Mouse (Mus musculus) embryonic facial prominence, embryonic 13.5 days (tissue): ENCODE measurements at regions not wholly inside any gene's neighbourhood (a gene's known extent, or its start where the extent isn't known, plus 50 kb on each side); places are given as distances from the start of the nearest gene placed in this dataset.

Experiments
- ATAC-seq: fragments of 200-750 bp; cut with Nextera tagmentation; 2 replicates; pipeline ENCODE4 v1.8.0; 2017; ENCODE audit warnings: low read depth; ENCODE audit not compliant: insufficient number of reproducible peaks, insufficient read depth, low FRiP score, low TSS enrichment
- H3K27ac ChIP-seq: fragments of 300-500 bp; sonication (generic); 2 replicates; pipeline ENCODE4 v1.5.1; 2015; ENCODE audit warnings: moderate library complexity, mild to moderate bottlenecking, inconsistent platforms
- H3K27me3 ChIP-seq: fragments of 300-500 bp; sonication (generic); 2 replicates; pipeline ENCODE4 v1.6.1; 2015; ENCODE audit warnings: mild to moderate bottlenecking, inconsistent platforms
- H3K36me3 ChIP-seq: fragments of 300-500 bp; sonication (generic); 2 replicates; pipeline ENCODE4 v1.6.1; 2015; ENCODE audit warnings: mild to moderate bottlenecking, inconsistent platforms
- H3K4me1 ChIP-seq: fragments of 300-500 bp; sonication (generic); 2 replicates; pipeline ENCODE4 v1.6.1; 2015; ENCODE audit warnings: inconsistent platforms
- H3K4me2 ChIP-seq: fragments of 300-500 bp; sonication (generic); 2 replicates; pipeline ENCODE4 v1.6.1; 2015; ENCODE audit warnings: moderate library complexity, mild to moderate bottlenecking, inconsistent platforms
- H3K4me3 ChIP-seq: fragments of 300-500 bp; sonication (generic); 2 replicates; pipeline ENCODE4 v1.5.1; 2015; ENCODE audit warnings: mild to moderate bottlenecking, inconsistent platforms
- H3K9ac ChIP-seq: fragments of 300-500 bp; sonication (generic); 2 replicates; pipeline ENCODE4 v1.6.1; 2015; ENCODE audit warnings: mild to moderate bottlenecking, inconsistent platforms
- H3K9me3 ChIP-seq: fragments of 300-500 bp; sonication (generic); 2 replicates; pipeline ENCODE4 v1.6.1; 2016; ENCODE audit warnings: inconsistent platforms
- WGBS: fragments of 180-500 bp; shearing (Covaris S2); methylation state at CpG from one replicate; pipeline ENCODE4 v1.1.7; 2015; ENCODE audit warnings: mixed read lengths; 5-methylcytosine and 5-hydroxymethylcytosine counted together

GRCm38 (mm10) chr9:83239097-83239496 is 92.6 kb upstream of the Hmgn3 start:
- 81% methylated on average over 10 of the region's 10 CpGs for WGBS

GRCm38 (mm10) chr9:83221866-83222265 is 75.4 kb upstream of the Hmgn3 start:
- peaks cover 3% of the 10 kb centered on the region; the same call in 1 of the 2 replicates for H3K4me1 ChIP-seq
- no peak overlapping the region for H3K27ac ChIP-seq
- ATAC-seq: no peak
- no peak overlapping the region for H3K4me3 ChIP-seq
- H3K4me2 ChIP-seq: no peak overlapping the region
- H3K9me3 ChIP-seq: no peaks in the 10 kb centered on the region
- H3K36me3 ChIP-seq: no peaks in the 10 kb centered on the region
- H3K9ac ChIP-seq: no peak overlapping the region
- no peaks in the 10 kb centered on the region for H3K27me3 ChIP-seq

More at GRCm38 (mm10) chr9:83239097-83239496, 92.6 kb upstream of the Hmgn3 start:
- Histone ChIP-seq H3K4me2 (no peak overlapping the region), H3K9me3 (no peaks in the 10 kb centered on the region), H3K36me3 (no peaks in the 10 kb centered on the region), H3K4me3 (no peak overlapping the region), H3K27me3 (no peaks in the 10 kb centered on the region), H3K27ac (no peak overlapping the region), H3K4me1 (no peaks in the 10 kb centered on the region), H3K9ac (no peak overlapping the region)
- no peak for ATAC-seq

GRCm38 (mm10) chr9:83202583-83202982 is 56.1 kb upstream of the Hmgn3 start:
- Histone ChIP-seq H3K27ac (no peak overlapping the region), H3K4me2 (no peak overlapping the region), H3K4me3 (no peak overlapping the region), H3K4me1 (no peaks in the 10 kb centered on the region), H3K27me3 (no peaks in the 10 kb centered on the region), H3K36me3 (no peaks in the 10 kb centered on the region), H3K9me3 (no peaks in the 10 kb centered on the region), H3K9ac (no peak overlapping the region)
- WGBS: 81% methylated on average over 5 of the region's 5 CpGs
- ATAC-seq: no peak

- Histone ChIP-seq H3K4me2 (no peak overlapping the region), H3K4me3 (no peak overlapping the region), H3K4me1 (peaks cover 5% of the 10 kb centered on the region; the same call in 1 of the 2 replicates), H3K9me3 (no peaks in the 10 kb centered on the region), H3K9ac (no peak overlapping the region), H3K27ac (no peak overlapping the region), H3K36me3 (no peaks in the 10 kb centered on the region), H3K27me3 (no peaks in the 10 kb centered on the region)
- WGBS: 84% methylated on average over 3 of the region's 3 CpGs
- no peak for ATAC-seq
These were observed 53.3 kb upstream of the Hmgn3 start for GRCm38 (mm10) chr9:83199771-83200170.

- no peaks in the 10 kb centered on the region for H3K36me3 ChIP-seq
- ATAC-seq: no peak
- H3K9me3 ChIP-seq: no peaks in the 10 kb centered on the region
- H3K9ac ChIP-seq: no peak overlapping the region
- no peak overlapping the region for H3K27ac ChIP-seq
- H3K4me1 ChIP-seq: peaks cover 5% of the 10 kb centered on the region; the same call in 1 of the 2 replicates
- H3K27me3 ChIP-seq: no peaks in the 10 kb centered on the region
- H3K4me2 ChIP-seq: no peak overlapping the region
- no peak overlapping the region for H3K4me3 ChIP-seq
- 89% methylated on average over 3 of the region's 3 CpGs for WGBS
These were observed 52.7 kb upstream of the Hmgn3 start for GRCm38 (mm10) chr9:83199176-83199575.

- Histone ChIP-seq H3K9ac (no peak overlapping the region), H3K4me2 (no peak overlapping the region), H3K9me3 (no peaks in the 10 kb centered on the region), H3K27me3 (no peaks in the 10 kb centered on the region), H3K36me3 (no peaks in the 10 kb centered on the region), H3K4me3 (no peak overlapping the region), H3K4me1 (peaks cover 5% of the 10 kb centered on the region; the same call in 1 of the 2 replicates), H3K27ac (no peak overlapping the region)
- 52% methylated on average over 5 of the region's 5 CpGs for WGBS
- ATAC-seq: no peak
These were observed 50.5 kb upstream of the Hmgn3 start for GRCm38 (mm10) chr9:83197013-83197412.
